Mouse (Mus musculus): ENCODE data around the gene Meox1. TPM values are rescaled to one million over a fixed set of nuclear protein-coding genes. Genes with fewer than 3 reads are reported as not detected.

The Meox1 gene
- total and polyA plus RNA-seq, 3 experiments, result not detected

DNA sequence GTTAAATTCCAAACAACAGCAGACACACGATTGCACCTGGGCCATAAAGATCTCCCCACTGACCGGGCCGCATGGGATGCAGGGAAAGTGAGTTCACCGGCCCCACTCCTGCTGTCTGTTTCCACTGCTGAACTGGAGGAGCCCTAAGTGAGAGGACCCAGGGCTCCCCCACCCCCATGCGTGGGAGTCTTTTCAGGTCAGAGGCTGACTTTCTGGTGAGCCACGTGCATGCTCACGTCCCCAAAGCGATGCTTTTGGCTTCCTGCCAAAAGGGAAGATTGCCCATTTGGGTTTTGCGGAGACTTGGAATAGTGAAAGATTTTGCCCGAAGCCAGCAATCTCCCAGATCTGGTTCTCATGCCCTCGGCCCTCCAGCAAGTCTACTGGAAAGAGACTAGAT, 2.7 kb downstream of the Meox1 start:
- Histone ChIP-seq H3K4me1 (ENCODE audit: control insufficient read depth in 1 of 2, insufficient read depth in 2 of 2, low read length in 2 of 2) (no peaks in the 10 kb centered on the region), H3K9ac (ENCODE audit: control insufficient read depth, low read depth, low read length, poor library complexity, severe bottlenecking) (no peak overlapping the region), H3K27ac (ENCODE audit: control insufficient read depth, low read depth, low read length) (no peak overlapping the region), H3K4me3 (ENCODE audit: control insufficient read depth in 1 of 2, insufficient read depth in 1 of 2, low read depth in 2 of 2, low read length in 2 of 2) (no peak overlapping the region), H3K27me3 (ENCODE audit: control insufficient read depth in 1 of 2, insufficient read depth in 2 of 2, low read length in 2 of 2) (peaks cover 18 to 25% of the 10 kb centered on the region in 2 experiments), H3K9me3 (replicated peaks; ENCODE audit: insufficient read depth, low read length) (no peaks in the 10 kb centered on the region), H3K36me3 (ENCODE audit: control insufficient read depth in 1 of 2, insufficient read depth in 2 of 2, low read length in 2 of 2) (no peaks in the 10 kb centered on the region), H3K79me2 (ENCODE audit: control insufficient read depth, insufficient read depth, low read length, poor library complexity) (no peaks in the 10 kb centered on the region)
- TF ChIP-seq MYC (IDR thresholded peaks at IDR 0.05; ENCODE audit: low read depth, low read length), result no peak
- TF ChIP-seq ZNF384 (IDR thresholded peaks at IDR 0.05; ENCODE audit: low read depth, low read length), result no peak
- no peak for DNase-seq (ENCODE audit: low read depth, low spot score)

DNA sequence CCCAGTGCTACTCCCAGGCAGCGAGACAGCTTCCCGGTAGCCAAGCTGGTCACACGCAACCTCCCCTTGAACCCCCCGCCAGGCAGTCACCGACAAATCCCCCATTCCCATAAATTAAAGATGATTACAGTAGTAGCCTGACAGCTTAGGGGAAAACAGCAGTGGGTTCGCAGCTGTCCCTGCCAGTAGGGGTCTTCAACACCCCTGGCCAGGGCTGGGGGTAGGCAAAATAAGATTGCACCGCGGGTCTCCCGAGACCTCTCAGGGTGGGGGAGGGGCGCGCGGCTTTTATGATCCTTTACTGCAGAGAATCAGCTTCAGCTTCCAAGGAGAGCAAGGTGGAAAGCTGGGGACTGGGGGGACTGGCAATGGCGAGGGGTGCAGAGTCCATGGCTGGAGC, 4.4 kb downstream of the Meox1 start:
- no peaks in the 10 kb centered on the region for H3K79me2 ChIP-seq (ENCODE audit: control insufficient read depth, insufficient read depth, low read length, poor library complexity)
- no peaks in the 10 kb centered on the region for H3K4me1 ChIP-seq (ENCODE audit: control insufficient read depth in 1 of 2, insufficient read depth in 2 of 2, low read length in 2 of 2)
- no peak overlapping the region for H3K4me3 ChIP-seq (ENCODE audit: control insufficient read depth in 1 of 2, insufficient read depth in 1 of 2, low read depth in 2 of 2, low read length in 2 of 2)
- TF ChIP-seq POLR2A (IDR thresholded peaks at IDR 0.05; ENCODE audit: control insufficient read depth in 1 of 2, insufficient read depth in 1 of 2, low read depth in 1 of 2, low read length in 2 of 2, poor library complexity in 1 of 2), result no peak
- no peak for TF ChIP-seq RCOR1 (IDR thresholded peaks at IDR 0.05; ENCODE audit: low read depth, low read length)
- TF ChIP-seq ZMIZ1 (IDR thresholded peaks at IDR 0.05; ENCODE audit: low read depth, low read length), result no peak
- TF ChIP-seq USF1 (IDR thresholded peaks at IDR 0.05; ENCODE audit: low read depth, low read length), result no peak
- no peak for TF ChIP-seq POLR2AphosphoS5 (IDR thresholded peaks at IDR 0.05; ENCODE audit: borderline replicate concordance, low read depth, low read length)
- H3K27ac ChIP-seq (ENCODE audit: control insufficient read depth, low read depth, low read length), result no peak overlapping the region
- DNase-seq (ENCODE audit: low read depth, low spot score), result no peak
- no peak overlapping the region for H3K9ac ChIP-seq (ENCODE audit: control insufficient read depth, low read depth, low read length, poor library complexity, severe bottlenecking)
- peaks cover 18 to 21% of the 10 kb centered on the region in 2 experiments for H3K27me3 ChIP-seq (ENCODE audit: control insufficient read depth in 1 of 2, insufficient read depth in 2 of 2, low read length in 2 of 2)
- no peaks in the 10 kb centered on the region for H3K36me3 ChIP-seq (ENCODE audit: control insufficient read depth in 1 of 2, insufficient read depth in 2 of 2, low read length in 2 of 2)
- H3K9me3 ChIP-seq (replicated peaks; ENCODE audit: insufficient read depth, low read length), result no peaks in the 10 kb centered on the region

DNA sequence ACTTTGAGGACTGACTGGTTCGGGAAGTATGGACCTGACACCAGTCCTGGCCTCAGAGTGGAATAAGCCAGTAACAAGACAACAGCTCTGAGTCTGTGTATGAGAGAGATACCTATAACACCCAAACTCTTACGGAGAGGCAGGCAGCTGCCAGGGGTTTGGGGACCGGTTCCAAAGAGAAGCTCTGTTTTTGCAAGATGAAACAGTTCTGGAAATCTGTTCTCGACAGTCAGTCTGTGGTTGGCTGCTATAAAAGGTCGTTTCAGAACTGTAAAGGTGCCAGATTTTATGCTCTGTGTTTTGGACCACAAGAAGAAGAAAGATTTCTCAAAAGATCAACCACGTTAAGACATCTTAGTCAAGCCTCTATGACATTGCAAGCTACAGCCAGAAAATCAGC, 5.4 kb downstream of the Meox1 start:
- Histone ChIP-seq H3K79me2 (ENCODE audit: control insufficient read depth, insufficient read depth, low read length, poor library complexity) (no peaks in the 10 kb centered on the region), H3K9me3 (replicated peaks; ENCODE audit: insufficient read depth, low read length) (no peaks in the 10 kb centered on the region), H3K4me1 (ENCODE audit: control insufficient read depth in 1 of 2, insufficient read depth in 2 of 2, low read length in 2 of 2) (no peaks in the 10 kb centered on the region), H3K4me3 (ENCODE audit: control insufficient read depth in 1 of 2, insufficient read depth in 1 of 2, low read depth in 2 of 2, low read length in 2 of 2) (no peak overlapping the region), H3K27me3 (ENCODE audit: control insufficient read depth in 1 of 2, insufficient read depth in 2 of 2, low read length in 2 of 2) (peaks cover 16 to 18% of the 10 kb centered on the region in 2 experiments), H3K27ac (ENCODE audit: control insufficient read depth, low read depth, low read length) (no peak overlapping the region), H3K9ac (ENCODE audit: control insufficient read depth, low read depth, low read length, poor library complexity, severe bottlenecking) (no peak overlapping the region), H3K36me3 (ENCODE audit: control insufficient read depth in 1 of 2, insufficient read depth in 2 of 2, low read length in 2 of 2) (no peaks in the 10 kb centered on the region)
- no peak for DNase-seq (ENCODE audit: low read depth, low spot score)
- no peak for TF ChIP-seq GATA1 (IDR thresholded peaks at IDR 0.05; ENCODE audit: low read depth, low read length)
- TF ChIP-seq HCFC1 (IDR thresholded peaks at IDR 0.05; ENCODE audit: low read depth, low read length), result no peak
- no peak for TF ChIP-seq UBTF (IDR thresholded peaks at IDR 0.05; ENCODE audit: borderline replicate concordance, insufficient read depth, low read depth, low read length)
- TF ChIP-seq MAX (IDR thresholded peaks at IDR 0.05; ENCODE audit: low read length), result no peak
